Mouse (Mus musculus): ENCODE results near the gene Catsperd.
A peak's percentile ranks its signal among the peaks of the same experiment; 100 is the strongest.
"Not testable (repeated sequence)": the region's sequence is repeated elsewhere in the genome, so short reads cannot be mapped to it uniquely, and the experiment has no call there.

Gene Catsperd

DNA sequence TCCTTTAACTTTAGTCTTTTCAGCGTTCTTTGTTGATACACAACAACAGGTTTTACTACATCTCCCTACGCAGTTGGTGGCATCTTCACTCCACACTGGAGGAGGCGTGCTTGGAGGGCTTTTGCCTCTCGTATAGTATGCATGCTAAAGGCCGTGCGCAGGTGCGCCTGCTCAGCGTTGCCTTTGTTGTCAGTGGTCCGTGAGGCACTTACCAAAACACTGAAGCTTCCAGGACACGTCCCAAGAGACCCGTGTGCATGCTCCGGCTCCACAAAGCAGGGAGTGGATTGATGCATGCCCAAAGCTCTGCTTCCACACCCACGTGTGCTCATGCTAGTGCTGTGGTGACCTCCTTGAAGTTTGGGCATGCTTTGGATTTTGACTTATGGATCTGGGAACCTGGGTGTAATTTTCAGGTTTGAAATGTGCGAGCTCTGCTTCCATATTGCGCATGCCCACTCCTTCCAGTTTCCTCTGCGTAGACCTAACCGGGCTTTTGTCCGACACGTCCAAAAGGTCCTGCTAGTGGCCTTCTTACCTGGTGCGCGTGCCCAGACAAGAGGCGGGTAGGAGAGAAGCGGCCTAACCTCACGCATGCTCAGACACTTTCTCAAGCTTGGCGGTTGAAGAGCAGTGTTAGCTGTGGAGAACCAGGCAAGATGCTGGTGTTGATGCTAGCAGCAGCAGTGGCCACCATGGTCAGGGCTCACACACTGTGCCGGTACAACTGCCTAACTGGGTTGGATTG, at the start of gene Catsperd:
Gene Catsperd (plus strand): TSS at position 614 of the 748 bp plus-strand sequence.
- no peak for DNase-seq (ENCODE audit: low read depth)

DNA sequence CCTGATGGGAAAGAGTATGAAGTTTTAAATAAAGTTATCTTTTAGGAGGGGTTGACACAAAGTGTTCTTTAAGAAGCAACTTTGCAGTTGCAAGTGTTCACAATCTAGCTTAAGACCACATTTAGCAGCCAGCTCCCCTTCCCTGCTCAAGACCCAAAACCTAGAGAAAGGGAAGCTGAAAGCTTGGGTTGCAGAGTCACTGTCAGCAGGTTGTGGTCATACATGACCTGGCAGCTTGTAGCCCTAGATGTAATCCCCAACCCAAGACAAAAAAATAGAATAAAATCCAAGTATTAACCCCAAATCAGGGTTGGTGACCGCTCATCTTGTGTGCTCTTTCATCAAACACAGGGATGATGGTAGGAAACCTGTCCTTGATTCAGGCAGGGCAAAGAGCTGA, 44.9 kb upstream of the Catsperd start:
- no peak for DNase-seq (ENCODE audit: low read depth)

DNA sequence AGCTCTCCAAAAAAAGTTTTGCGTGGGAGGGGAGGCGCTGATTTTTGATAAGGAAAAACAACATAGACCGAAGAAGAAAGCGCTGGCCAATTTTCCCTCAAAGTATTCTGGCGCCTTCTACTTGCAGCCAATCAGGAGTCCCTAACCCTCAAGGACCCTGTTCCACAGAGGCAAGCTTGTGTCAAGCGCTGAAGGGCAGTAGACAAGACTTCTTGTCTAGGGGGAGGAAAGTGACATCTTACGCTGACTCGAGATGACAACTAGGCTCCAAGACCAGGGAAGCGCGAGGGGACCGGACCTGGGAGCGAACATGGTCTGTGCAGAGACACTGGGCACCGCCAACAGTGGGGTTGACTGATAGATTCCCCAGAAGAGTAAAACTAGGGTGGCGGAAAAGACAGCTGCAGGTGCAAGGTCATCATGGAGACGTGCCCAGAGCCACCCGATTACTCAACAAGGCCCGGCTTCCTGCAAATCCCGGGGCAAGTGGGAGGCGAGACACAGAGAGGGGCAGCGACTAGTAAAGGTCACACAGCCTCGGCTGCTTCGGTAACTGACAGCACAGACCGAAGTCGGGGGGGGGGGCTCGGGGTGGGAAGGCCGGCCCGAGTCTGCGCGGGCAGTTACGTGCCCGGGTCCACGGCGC, 44.2 kb upstream of the Catsperd start:
- DNase-seq (ENCODE audit: low read depth): no peak

DNA sequence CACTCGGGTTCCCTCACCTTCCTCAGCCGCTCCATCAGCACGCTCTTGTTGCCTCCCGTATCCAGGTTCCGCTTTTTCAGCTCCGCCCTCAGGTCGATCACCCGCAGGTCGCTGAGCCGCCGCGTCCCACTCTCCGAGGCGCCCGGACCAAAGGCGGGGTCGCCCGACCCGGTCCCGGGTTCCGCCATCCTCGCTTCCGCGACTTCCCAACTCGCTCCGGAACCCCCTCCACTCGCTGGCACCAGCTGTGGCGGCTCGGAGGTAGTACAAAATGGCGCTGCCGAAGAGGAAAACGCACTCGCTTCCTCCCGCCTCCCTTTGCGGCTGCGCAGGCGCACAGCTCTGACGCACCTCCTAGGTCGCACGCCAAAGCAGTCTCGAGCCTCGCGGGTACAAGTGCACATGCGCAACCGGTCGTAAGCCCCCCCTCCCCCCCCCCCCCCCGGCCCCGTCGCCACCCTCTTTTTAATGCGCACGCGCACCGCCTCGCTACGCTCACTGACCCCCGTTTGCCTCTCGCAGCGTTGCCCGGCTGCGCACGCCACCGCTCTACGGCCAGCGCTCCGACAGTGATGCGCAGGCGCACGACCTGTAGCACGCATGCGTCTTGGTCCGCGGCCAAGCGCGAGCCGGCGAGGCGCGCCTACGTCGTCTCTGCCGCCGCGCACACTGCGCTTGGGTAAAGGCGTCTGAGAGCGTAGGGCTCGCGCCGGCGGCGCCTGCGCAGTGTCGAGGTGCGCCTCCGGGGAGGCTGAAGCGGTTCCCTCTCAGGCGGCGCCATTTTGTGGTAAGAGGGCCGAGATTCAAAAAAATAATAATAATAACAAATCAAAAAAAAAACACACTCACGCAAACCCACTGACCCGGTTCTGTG, 43.4 kb upstream of the Catsperd start, which contains the start of the genes Safb2 and Safb:
Gene Safb2 (minus strand): TSS at position 329 of the 874 bp plus-strand sequence.
Gene Safb (plus strand): TSS at position 569 of the 874 bp plus-strand sequence.
- DNase-seq (ENCODE audit: low read depth): peak; percentile 99

DNA sequence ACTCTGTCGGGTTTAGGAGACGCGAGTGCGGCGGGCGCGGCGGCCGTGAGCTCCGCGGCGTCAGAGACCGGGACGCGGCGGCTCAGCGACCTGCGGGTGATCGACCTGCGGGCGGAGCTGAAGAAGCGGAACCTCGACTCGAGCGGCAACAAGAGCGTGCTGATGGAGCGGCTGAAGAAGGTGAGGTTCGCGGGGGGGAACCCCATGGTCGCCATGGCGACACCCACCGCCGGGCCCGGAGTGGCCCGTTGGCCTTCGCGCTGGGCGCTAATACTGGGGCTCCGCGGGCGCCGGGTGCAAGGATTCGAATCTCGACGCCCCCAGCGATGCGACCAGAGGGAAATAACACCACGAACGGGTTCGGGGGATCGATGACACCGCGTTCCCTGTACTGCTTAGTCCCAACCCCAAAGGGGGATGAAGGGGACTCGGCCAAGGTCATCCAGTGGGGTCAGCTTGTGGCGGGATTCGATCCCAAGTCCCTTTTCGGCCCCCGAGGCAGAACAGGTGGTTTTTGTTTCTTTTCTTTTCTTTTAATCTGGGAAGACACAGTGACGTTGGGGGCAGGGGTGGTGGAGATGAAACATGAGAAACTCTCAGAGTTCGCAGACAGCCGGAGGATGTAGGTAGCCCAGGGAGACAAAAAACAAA, 42.6 kb upstream of the Catsperd start:
- DNase-seq (ENCODE audit: low read depth): no peak

DNA sequence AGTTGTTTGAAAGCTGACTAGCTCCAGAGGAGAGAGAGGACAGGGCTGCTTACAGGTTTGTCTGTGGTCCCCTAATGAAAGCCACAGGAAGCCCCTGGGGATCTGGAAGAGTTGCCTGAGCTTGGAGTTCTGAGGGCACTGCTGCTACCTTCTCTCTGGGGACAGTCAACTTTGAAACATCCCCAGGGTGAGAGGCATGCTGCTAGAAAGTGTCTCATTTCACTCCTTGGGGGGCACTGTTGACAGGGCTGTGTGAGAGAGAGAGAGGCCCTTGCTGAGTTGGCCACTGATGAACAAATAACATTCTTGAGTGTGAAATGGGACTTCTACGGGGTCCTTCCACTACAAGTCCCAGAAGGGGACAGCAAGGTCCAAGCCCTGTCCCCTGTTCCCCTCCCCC, 40.2 kb upstream of the Catsperd start:
- DNase-seq (ENCODE audit: low read depth): no peak

DNA sequence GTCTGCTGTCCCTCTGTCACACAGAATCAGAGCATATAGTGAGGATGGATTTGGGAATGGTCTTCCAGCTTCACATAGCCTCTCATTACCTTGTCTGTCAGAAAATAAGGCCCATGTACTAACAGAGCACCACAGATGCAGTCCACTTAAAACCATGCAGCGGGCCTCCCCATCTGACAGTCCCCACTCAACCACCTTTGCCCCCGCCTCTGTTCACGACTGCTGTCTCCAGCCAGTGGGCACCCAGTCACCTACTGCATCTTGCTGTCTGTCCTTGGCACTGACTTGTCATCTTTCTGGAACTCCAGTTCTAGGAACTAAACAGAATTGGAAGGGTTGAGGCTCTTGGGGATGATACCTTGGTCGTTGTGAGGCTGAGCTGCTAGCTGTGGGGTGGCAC, 39.0 kb upstream of the Catsperd start:
- no peak for DNase-seq (ENCODE audit: low read depth)

DNA sequence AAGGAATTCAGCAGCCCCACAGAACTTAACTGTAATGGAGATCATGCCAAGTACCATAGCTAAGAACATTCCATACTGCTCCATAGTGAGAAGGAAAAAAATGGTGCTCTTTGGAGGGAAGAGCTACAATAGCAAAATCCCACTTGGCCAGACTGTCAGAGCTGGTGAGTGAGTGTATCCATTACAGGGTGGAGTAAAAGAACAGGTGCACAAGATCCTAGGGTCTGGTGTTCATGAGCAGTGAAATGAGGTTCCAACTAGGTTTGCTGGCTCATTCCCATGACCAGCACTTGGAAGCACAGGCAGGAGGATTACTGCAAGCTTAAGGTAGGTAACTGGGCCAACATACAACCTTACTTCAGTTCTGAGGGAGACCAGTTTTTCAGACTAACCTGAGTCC, 35.4 kb upstream of the Catsperd start:
- no peak for DNase-seq (ENCODE audit: low read depth)

DNA sequence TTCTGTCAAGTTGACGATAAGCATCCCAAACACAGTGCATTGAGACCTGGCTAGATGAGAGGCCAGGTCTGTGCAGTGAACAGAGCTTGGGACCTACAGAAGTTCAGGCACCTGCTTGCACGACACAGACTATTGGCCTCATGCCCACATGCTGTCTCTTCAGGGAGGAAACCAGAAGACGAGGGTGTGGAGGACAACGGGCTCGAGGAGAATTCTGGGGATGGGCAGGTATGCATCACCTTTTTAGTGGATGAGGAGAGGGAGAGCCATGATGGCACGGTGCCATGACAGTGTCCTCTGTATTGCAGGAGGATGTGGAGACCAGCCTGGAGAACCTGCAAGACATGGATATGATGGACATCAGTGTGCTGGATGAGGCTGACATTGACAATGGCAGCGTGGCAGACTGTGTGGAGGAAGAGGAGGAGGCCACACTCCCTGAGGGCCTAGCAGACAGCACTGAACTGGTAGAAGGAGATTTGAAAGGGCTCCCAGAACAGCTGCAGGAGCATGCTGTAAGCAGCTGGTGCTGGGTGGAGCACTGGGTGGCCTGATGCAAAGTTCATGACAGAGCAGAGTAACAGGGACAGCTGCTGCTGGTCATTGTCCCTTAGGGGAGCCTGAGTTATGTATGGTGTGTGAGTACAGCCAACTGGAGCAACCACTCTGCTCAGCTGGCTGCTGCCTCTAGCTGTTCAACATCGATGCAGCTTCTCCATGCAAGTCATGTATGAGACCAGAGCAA, 34.2 kb upstream of the Catsperd start:
- DNase-seq (ENCODE audit: low read depth): no peak

DNA sequence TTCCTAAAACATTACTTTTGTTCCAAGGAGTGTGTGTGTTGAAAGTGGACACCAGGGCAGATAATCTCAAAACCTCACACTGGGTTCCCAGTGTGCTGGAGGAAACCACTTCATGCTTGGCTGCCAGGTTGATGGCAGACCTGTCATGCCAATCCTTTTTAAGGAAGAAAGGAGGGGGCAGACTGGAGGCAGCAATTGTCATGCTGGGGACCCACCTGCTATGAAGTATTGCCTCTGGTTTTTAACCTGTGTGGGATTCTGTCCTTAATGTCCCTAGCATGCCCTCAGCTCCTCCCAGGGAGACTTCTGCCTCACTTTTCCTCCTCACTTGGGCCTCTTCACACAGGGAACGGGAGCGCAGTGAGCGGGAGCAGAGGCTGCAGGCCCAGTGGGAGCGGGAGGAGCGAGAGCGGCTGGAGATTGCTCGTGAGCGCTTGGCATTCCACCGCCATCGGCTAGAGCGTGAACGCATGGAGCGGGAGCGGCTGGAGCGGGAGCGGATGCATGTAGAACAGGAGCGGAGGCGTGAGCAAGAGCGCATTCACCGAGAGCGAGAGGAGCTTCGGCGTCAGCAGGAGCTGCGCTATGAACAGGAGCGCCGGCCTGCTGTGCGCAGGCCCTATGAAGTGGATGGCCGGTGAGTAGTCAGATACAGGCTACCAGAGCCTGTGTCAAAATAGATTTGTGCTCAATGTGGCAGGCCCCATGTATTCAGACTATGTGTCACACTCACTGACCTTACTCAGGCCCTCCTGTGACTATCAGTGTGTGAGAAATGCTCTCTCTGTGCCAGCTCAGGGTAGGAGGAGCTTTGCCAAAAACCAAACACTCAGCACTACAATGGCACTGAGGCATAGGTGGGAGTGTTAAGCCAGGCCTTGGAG, 24.5 kb upstream of the Catsperd start:
- no peak for DNase-seq (ENCODE audit: low read depth)

DNA sequence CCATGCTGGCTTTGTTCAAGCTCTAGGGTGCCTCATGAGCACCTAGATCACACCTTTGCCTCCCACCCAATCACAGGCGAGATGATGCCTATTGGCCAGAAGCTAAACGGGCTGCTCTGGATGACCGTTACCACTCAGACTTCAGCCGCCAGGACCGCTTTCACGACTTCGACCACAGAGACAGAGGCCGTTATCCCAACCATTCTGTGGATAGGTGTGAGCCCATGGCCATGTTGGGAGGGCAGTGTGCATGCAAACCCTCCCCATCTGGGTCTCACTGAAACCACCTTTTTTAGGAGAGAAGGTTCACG, 23.9 kb upstream of the Catsperd start:
- no peak for DNase-seq (ENCODE audit: low read depth)

DNA sequence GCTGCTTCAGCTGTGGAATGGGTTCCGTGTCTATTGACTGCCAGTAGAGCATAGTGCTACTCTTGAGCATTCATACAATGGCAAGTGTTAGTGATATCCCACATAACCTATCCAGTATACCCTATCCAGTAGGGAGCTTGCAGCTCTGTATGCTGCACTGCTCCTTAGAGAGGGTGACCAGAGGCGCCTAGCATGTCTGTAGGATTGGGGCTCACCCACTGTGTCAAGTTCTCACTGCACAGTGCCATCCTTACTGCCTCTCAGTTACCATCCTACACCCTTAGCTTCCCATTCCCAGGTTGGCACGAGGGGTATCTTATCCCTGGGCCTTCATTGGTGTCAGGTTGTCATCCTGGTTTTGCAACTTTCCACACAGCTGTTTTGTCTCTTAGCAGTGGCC, 23.5 kb upstream of the Catsperd start:
- no peak for DNase-seq (ENCODE audit: low read depth)

DNA sequence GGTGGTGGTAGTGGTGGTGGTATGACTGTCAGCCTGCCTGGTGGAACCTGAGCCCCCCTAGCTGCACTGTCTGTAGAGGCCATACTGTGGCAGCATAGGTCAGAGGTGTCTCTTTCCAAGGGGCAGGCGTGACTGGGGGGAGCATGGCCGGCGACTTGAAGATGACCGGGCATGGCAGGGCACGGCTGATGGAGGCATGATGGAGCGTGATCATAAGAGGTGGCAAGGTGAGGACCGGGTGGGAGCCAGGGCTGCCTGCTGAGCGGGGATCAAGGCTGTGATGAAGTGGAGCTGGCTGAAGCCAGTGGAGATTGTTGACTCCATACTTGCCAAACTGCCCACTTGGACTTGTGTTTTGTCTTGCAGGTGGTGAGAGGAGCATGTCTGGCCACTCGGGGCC, 22.5 kb upstream of the Catsperd start:
- DNase-seq (ENCODE audit: low read depth): no peak

DNA sequence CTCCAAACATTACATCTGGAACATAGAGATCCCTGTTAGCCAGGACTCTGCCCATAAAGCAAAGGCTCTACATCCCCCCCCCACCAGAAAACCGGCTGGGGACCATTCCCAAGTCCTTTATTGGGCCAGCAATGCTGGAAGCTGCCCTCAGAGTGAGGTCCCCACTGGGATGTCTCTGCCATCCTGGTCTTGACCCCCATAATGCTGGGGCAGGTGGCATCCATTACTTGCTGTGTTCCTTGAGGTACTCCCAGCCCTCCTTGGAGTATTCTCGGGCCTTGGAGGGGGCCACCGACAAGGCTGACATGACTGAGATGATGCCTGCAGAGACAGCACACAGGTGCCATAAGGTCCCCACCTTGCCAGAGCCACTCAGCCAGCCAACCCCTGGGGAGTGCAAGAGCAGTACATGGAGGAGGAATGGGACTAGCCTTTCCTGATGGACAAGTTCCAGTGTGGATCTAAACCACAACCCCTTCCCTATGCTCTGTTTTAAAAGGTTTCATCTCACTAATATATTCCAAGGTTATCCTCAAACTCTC, 20.4 kb upstream of the Catsperd start:
- no peak for DNase-seq (ENCODE audit: low read depth)

DNA sequence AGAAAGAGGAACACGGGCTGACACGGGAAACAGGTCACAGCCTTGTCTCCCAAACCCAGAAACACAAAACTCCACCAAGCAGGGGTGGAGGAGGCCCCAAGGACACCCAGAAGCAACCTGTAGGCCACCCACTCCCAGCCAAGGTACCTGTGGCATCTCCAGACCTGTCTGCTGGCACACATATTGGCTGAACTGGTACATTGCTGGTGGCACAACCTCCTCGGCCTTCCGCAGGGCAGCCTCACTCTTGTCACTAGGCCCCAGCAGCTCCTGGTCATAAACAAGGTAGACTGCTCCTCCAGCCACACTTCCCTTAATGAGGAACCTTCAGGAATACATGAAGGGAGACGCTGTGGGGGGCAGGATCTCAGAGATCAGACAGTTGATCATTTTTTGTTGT, 19.2 kb upstream of the Catsperd start:
- no peak for DNase-seq (ENCODE audit: low read depth)

DNA sequence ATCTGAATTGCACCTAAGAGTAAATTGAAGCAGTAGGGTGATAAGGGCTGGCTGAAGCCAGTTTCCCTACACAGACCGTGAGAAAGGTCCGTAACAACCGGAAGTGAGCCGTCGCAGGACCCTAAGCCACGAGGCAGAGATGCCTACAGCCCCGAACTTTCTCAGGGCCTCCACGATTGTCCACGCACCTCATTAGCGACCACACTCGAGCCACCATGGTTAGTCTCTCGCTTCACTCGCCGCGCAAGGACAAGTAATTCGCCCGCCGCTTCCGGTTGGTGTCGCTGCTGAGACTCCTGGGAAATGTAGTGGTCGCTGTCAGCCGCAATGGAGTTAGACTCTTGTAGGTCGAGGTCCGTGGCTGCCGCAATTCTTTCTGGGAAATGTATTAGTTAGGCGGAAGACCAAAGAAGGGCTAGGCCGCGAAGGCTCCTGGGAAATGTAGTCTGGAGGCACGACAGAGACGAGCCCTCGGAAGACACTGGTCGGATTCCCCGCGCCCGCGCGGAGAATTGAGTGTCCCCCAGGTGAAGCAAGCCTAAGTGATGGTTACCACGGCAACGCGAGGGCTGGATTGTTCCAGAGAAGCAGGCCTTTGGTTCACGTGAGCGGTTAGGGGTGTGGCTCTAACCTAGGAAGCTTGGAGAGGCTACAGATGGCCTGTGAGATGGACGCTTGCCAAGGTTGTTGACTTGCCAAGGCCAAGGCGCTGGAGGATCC, 18.3 kb upstream of the Catsperd start, which contains the start of gene 2410015M20Rik:
Gene 2410015M20Rik (minus strand): TSS at position 320 of the 720 bp plus-strand sequence.
- peak; percentile 94 for DNase-seq (ENCODE audit: low read depth)

DNA sequence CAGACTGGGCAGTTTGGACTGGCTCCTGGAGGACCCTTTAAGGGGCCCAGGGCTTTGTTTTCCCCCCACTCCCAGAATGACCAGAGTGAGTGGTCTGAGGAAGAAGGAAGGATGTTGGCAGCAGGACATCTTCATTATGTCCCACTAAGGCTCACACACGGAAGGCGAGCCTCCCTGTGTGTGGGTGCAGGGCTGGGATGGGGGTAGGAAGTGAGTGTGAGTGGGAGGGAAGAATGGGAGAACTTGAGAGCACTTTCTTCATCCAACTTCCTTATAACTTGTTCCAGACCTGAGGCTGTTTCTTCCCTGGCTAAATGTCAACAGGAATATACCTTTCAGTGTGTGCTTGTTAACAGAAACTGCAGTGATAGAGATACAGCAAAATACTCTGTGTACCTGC, 16.6 kb upstream of the Catsperd start:
- no peak for DNase-seq (ENCODE audit: low read depth)

DNA sequence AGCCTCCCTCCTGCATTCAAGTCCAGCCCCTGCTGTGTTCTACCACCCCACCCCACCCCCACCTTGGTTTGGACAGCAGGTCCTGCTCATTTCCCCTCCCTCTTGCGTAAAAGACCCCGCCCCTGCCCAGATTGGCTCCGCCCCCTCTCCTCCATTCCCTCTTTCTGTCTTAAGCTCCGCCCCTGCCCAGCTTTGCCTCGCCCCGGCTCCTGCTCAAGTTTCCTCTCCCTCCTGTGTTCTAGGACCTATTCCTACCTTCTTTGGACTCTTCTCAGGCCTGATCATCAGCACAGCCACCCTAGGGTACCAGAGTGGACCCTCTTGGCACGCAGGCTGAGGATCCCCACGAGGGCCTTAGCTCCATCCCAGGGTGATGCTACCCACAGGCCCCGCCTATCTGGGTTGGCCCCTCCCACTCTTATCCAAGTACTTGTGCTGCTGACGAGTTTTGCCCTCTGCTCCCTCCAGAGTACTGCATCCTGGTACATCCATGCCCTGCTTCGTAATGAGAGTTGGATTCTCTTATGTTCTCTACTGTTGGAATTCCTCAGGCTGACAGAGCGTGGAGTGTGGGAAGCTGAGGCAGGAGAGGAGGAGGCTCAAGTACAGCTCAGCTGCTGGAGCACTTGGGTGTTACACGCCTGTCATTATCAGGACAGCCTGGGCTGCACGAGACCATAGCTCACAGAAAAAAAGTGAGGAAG, 15.9 kb upstream of the Catsperd start:
- no peak for DNase-seq (ENCODE audit: low read depth)

DNA sequence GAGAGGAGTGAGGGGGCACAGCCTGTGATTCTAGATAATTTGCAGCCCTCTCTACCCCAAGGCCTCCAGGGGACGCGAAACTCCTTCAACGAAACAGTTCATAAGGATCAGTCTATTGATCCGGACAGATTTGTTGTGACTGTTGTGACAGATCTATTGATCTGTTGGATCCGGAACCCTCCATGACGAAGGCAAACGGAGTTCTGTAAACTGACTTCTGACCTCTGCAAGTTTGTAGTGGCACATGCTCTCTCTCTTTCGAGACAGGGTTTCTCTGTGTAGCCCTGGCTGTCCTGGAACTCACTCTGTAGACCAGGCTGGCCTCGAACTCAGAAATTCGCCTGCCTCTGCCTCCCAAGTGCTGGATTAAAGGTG, 15.4 kb upstream of the Catsperd start:
- DNase-seq (ENCODE audit: low read depth): not testable (repeated sequence)
